Mouse (Mus musculus) lung, adult 2 months (tissue): ENCODE measurements at regions not wholly inside any gene's neighbourhood (a gene's known extent, or its start where the extent isn't known, plus 50 kb on each side); places are given as distances from the start of the nearest gene placed in this dataset.

Source experiments
- CTCF ChIP-seq: fragments of 200-500 bp; IDR thresholded peaks from 2 replicates; pipeline ENCODE4 v1.5.1; 2011; ENCODE audit warnings: mild to moderate bottlenecking, low read length, control low read depth; ENCODE audit not compliant: insufficient read depth
- POLR2A ChIP-seq: fragments of 200-500 bp; IDR thresholded peaks from 2 replicates; pipeline ENCODE4 v1.6.1; 2011; ENCODE audit warnings: low read depth, mild to moderate bottlenecking, control low read depth, low read length, borderline replicate concordance; ENCODE audit errors: extremely low read depth

DNA sequence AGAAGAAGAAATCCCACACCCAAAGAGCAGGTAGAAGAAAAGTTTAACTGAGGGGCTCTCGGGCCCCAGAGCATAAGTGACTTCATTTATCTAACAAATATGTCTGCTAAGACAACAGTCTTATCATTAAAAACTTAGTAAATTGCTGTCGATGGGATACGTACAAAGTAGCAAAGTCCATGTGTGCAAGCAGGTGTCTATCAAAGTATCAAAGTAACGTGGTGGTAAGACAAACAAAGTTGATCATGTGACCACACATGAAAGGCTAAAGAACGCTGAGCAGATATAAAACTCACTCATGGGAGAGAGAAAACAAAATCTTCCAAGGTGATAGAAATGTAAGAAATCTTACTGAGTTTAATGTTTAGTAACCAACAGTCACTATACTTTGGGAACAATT lies 191.3 kb downstream of the Ifng start:
- TF ChIP-seq POLR2A (no peak), CTCF (no peak)
